Mouse (Mus musculus) large intestine, adult 2 months (tissue): ENCODE results near the gene Sync. TPM values are rescaled to one million over a fixed set of nuclear protein-coding genes. Genes with fewer than 3 reads are reported as not detected.

Experiments used
- DNase-seq: peaks from one replicate; pipeline ENCODE4 v3.0.0-alpha.2; 2012; ENCODE audit warnings: low read depth, low spot score
- whole genome bisulfite sequencing: fragments of 180-500 bp; shearing (Covaris S2); methylation state at CpG from one replicate; pipeline ENCODE4 v1.1.7; 2018; 5-methylcytosine and 5-hydroxymethylcytosine counted together
- polyA plus RNA-seq: library from polyadenylated mRNA; depleted of rRNA; stranded (reverse); fragments of >200 nt; gene quantifications from 2 replicates; pipeline ENCODE4 v1.2.3, GENCODE M21; 2012; rRNA removed

Gene Sync
- polyA plus RNA-seq, 1 experiment: 1.1 TPM

DNA sequence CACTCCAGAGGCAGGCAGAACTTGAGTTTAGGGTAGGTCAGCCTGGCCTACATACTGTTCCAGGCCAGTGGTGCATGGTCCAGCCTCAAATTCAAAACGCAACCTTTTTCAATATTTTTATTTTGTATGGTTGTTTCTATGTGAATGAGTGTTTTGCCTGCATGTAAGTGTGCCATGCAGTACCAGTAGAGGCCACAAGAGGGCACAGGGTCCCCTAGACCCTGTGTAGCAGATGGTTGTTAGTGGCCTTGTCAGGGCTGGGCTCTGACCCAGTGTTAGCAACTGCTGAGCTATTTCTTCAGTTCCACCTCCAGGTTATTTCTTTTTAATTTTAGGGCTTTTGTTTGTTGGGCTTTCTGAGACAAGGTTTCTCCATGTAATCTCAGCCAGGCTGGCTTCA, 63.2 kb downstream of the Sync start:
- 18% methylated on average over 1 of the region's 1 CpGs for WGBS
- no peak for DNase-seq

GRCm38 (mm10) chr4:129351111-129351510, 63.7 kb downstream of the Sync start:
- WGBS: 67% methylated on average over 6 of the region's 6 CpGs
- DNase-seq: no peak

DNA sequence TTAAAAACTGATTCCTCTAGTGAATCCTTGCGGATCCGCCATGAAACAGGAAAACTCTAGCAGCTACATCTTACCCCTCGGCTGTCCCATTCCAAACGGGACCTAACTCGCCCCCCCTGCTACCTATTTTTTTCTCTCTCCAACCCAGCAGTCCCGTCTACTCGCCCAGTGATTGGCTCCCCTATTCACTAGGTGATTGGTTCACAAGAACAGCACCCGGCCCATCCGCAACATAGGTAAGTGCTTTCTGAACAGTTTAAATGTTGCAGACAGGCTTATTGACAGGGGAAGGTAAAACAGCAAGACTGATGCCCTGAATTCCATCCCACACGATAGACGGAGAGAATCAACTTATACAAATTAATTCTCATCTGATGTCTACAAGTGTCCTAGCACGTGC, 65.8 kb downstream of the Sync start:
- 90% methylated on average over 12 of the region's 12 CpGs for WGBS
- no peak for DNase-seq

DNA sequence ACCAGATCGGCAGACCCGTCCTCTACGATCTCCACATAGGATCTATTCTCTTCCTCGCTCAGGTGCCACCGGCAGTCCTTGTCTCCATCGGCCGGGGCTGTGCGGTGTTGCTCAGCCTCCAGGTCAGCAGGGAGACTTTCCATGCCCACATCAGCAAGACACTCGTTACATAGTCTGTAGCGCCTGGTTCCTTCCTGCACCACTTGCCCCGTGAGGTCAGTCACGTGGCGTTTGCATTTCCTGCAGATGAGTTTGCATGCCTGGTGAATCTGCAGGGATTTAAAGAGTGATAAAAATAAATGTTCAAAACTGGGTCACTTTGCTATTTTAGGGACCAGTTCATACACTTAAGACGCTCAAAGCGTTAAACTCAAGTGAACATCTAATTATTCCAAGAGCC, 66.8 kb downstream of the Sync start:
- 77% methylated on average over 15 of the region's 15 CpGs for WGBS
- DNase-seq: no peak

GRCm38 (mm10) chr4:129357613-129358163, 70.3 kb downstream of the Sync start:
- DNase-seq: no peak
- WGBS: 75% methylated on average over 15 of the region's 15 CpGs

Other genes with a start within 250 kb of the Sync start
- gene Rnf19b, start 229.3 kb upstream of the Sync start, polyA plus RNA-seq: 66.8 and 86.7 TPM in 2 replicates
- gene Tmem54, start 182.1 kb upstream of the Sync start, polyA plus RNA-seq: 753 and 829 TPM in 2 replicates
- 0.92 and 1.7 TPM in 2 replicates for gene Hpca, start 165.6 kb upstream of the Sync start, polyA plus RNA-seq
- gene Fndc5, start 150.6 kb upstream of the Sync start, polyA plus RNA-seq: 0.53 and 0.74 TPM in 2 replicates
- 4.8 and 8.2 TPM in 2 replicates for gene S100pbp, start 97.9 kb upstream of the Sync start, polyA plus RNA-seq
- 15.6 and 18.4 TPM in 2 replicates for gene Yars, start 97.9 kb upstream of the Sync start, polyA plus RNA-seq
- 92.7 and 138 TPM in 2 replicates for gene C77080, start 26.2 kb upstream of the Sync start, polyA plus RNA-seq
- 27.1 and 29.3 TPM in 2 replicates for gene Rbbp4, start 47.8 kb downstream of the Sync start, polyA plus RNA-seq
- 23.1 and 24.9 TPM in 2 replicates for gene Zbtb8os, start 48.1 kb downstream of the Sync start, polyA plus RNA-seq
- 10.6 and 11.3 TPM in 2 replicates for gene Zbtb8a, start 90.5 kb downstream of the Sync start, polyA plus RNA-seq
- 0.02 TPM in 1 of 2 replicates, not detected in the other for gene Zbtb8b, start 153.2 kb downstream of the Sync start, polyA plus RNA-seq
- 22.8 and 26.3 TPM in 2 replicates for gene Bsdc1, start 174.0 kb downstream of the Sync start, polyA plus RNA-seq
- gene Tssk3, start 203.4 kb downstream of the Sync start, polyA plus RNA-seq: not detected in 2 replicates
- 0.17 TPM in 1 of 2 replicates, not detected in the other for gene Fam229a, start 203.6 kb downstream of the Sync start, polyA plus RNA-seq
- 29.3 and 50.1 TPM in 2 replicates for gene Marcksl1, start 226.0 kb downstream of the Sync start, polyA plus RNA-seq